Mouse (Mus musculus) activated CD4-positive, CD25-positive, alpha-beta regulatory T cell, adult 4 months (primary cell): ENCODE data around the gene Ly6g6e. TPM values are rescaled to one million over a fixed set of nuclear protein-coding genes. Genes with fewer than 3 reads are reported as not detected.
"Not testable (repeated sequence)": the region's sequence is repeated elsewhere in the genome, so short reads cannot be mapped to it uniquely, and the experiment has no call there.

Experiments used
- ATAC-seq: one replicate; pipeline ENCODE4 v1.8.0; 2017
- polyA plus RNA-seq, 2 experiments: library from polyadenylated mRNA; unstranded; fragments of 100-300 nt; shearing (Covaris generic); gene quantifications; one replicate each; pipeline ENCODE4 v1.2.1; 2017

The Ly6g6e gene
- polyA plus RNA-seq = not detected

DNA sequence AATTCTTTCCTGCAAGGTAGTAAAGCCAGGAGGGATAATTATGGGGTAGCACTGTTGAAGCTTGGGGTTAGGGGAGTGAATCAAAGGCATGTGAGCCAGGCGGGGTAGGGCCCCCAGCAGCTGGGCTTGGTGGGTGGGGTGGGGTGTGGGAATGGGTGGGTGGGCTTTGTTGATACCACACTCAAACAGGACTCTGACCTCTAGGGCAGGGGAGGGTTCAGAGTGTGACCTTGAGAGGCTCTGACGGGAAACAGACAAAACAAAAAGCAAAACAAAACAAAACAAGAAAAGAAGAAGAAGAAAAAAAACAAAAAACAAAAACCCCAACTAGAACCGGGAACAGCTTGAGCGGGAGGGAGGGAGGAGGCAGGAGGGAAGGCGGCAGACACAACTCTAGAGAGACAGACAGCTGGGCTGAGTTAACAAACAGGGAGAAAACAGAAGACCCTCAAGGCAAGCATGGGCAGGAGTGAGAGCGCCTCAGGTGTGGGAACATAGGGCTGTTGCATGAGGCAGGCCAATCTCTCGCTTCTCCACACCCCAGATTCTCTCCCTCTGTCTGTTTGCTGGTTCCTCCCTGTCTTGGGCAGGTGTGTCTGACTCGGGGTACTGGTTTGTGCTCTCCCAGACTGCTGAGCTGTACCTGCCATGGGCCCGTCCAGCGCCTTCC, at the start of gene Ly6g6e:
Gene Ly6g6e, plus strand, starts transcription at position 396 of the 670 bp plus-strand sequence.
- ATAC-seq = no peak

GRCm38 (mm10) chr17:35027277-35028068, 49.2 kb upstream of the Ly6g6e start, which contains the start of gene Sapcd1:
TSS of gene Sapcd1 (minus strand) at chr17:35028016.
- ATAC-seq = no peak

DNA sequence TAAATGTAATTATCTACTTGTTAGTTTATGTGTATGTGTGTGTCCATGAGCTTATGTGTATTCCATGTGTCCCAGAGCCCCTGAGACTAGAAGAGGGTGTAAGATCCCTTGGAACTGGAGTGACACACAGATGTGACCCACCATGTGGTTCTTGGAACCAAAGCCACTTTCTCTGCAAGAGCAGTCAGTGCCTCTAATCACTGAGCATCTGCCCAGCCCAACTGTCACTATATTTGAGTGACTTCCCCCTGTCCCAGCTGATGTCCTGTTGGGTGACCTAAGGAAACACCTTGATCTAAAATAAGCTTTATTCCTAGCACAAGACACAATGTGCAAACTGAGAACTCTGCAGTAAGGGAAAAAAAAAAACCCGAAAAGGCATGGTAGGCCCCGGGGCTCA, 48.4 kb upstream of the Ly6g6e start:
- no peak for ATAC-seq

DNA sequence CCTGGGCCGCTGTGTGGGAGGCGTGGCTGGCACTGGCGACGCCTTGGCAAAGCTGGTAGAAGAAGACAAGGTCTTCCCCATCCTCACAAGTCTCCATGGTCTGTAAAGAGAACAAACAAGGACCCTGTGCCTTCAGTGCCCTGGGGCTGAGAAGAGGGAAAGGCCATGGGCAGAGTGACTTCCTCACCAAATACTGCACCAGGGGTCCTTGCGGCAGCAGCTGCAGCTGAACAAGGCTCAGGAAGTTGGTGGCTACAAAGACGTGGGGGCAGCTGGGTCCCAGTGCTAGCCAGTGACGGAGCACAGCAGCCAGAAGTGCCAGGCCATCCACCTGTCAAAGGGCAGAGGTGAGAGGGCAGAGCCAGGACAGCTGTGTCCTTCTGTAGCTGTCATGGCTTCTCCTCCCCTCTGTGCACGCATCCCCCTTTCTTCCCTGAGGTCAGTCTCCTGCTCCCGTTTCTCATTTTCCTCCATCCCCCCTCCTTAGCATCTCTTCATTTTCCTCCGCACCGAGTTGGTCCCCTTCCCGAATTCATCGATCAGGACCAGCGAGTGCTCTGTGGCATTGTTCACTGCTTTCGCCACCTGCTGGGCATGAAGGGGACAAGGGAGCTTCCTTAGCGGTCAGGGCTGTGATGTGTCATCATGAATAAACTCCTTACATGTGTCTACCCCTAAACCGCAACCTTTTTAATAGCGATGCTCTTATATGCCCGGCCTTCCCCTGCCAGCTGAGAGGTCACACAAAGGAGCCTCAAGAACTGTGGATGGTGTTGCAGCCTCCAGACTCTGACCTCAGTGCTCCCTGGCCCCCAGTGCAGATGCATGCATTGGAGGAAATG, 46.8 kb upstream of the Ly6g6e start:
- ATAC-seq = no peak

DNA sequence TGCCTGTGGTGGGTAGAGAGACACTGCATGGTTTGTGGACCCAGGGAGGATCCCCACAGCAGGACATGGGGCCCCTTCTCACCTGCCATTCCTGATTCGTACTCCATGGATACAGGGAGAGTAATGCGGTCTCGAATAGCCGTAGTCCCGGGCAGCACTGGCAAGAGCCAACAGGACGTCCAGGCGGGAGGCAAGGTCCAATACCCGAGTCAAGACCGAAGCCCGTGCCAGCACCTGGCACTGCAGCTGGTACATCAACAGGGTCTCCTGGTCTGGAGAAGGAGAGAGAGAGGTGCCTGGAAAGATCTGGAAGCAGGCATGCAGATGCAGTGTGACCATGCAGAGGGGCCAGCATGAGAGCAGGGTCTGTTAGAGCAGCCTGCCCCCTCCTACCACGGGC, 45.4 kb upstream of the Ly6g6e start:
- no peak for ATAC-seq

DNA sequence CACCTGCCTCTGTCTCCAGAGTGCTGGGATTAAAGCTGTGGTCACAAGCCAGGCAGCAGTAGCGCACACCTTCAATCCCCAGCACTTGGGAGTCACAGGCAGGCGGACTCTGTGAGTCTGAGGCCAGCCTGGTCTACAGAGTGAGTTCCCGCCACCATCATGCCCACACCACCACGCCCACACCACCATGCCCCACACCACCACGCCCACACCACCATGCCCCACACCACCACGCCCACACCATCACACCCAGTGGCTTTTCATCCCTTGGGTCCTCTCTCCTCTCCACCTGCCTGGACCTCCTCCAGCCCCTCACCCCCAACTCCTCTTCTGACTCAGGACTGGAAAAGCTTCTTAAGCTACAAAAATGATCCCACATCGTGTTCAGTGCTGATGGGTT, 44.8 kb upstream of the Ly6g6e start:
- ATAC-seq = no peak

GRCm38 (mm10) chr17:35032323-35032870, 44.3 kb upstream of the Ly6g6e start:
- ATAC-seq = no peak

DNA sequence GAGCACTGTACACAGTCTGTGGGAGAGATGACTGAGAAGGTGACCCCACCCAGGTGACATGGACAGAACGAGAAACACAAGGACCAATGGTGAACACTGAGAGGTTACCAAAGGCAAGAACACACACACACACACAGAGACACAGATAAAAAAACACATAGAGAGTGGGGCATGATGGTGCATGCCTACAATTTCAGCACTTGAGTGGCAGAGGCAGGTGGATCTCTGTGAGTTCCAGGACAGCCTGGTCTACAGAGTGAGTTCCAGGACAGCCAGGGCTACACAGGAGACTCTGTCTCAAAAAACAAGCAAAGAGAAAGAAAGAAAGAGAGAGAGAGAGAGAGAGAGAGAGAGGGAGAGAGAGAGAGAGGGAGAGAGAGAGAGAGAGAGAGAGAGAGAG, 43.0 kb upstream of the Ly6g6e start:
- not testable (repeated sequence) for ATAC-seq

GRCm38 (mm10) chr17:35034896-35035295, 41.8 kb upstream of the Ly6g6e start:
- ATAC-seq = no peak

GRCm38 (mm10) chr17:35039121-35039873, 37.4 kb upstream of the Ly6g6e start:
- no peak for ATAC-seq

- ATAC-seq = no peak
Measured at GRCm38 (mm10) chr17:35043794-35044193, 32.9 kb upstream of the Ly6g6e start.

- no peak for ATAC-seq
Measured at GRCm38 (mm10) chr17:35044904-35045806, 31.5 kb upstream of the Ly6g6e start.

DNA sequence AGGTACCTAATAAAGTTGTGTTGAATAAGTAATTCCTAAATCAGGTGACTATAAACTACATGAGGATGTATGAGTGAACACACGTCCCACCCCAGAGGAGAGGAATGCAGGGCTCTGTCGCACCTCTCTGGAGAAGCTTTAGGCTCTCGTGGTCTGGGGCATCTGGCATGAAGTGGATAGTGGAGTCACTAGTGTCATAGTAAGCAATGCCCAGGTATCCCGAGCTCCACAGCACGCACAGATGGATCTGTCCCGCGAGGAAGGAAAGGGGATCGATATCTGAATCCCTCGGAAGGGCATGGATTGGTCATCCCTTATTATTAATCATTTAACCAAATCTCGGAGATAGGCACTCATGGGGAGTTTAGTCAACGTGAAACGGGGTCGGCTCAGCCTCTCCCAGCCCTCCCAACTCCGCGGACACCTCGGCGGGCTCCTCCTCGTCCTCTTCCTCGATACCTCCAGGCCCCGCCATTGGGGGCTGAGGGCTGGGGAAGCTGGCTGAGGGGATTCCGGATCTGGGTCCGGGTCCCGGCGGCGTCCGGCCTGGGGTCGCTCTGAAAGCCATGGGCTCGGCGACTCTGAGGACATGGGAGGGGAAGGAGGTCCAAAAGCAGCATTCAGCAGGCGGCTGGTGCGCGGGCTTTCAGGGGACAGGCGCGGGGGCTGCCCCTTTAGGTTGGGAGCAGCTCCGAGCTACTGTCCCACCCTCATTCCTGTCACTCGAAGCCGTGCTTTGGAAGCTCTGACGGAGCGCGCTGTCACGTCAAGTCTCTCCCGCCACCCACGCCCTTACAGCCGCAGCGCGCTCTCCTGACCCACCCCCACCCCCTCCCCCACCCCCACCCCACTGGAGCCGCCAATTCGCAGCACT, 30.7 kb upstream of the Ly6g6e start:
- ATAC-seq = no peak

DNA sequence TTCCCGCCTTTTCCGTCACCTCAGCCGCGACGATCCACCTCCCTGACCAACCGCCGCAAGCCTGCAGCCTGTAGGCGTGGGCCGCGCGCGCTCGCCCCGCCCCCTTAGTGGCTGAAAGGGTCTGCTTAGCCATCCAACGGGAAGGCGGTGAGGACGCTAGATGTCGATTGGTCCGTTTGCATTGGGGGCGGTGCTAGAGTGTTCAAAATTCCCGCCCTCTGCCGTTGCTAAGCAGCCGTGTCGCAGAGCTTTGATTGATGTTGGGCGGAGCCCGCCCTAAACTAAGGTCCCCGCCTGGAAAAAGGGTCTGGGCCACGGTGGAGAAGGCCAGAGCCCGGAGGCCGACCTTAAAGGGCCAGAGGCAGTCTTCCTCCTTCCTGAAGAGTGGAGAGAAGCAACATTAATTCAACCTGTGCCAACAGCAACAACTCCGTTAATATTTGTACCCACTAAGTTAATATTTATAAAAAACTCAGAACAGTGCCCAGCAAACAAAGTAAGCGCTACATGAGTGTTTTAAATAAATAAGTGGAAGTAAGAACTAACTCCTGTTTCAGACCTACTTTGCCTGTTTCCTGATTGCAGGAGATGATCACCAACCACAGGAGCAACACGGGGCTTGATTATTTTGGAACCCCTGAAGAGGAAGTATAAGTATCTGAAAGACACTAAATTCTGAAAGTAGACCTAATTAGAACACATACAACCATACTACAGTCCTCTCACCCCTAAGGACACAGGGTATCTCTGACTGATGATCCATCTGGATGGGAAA, 29.8 kb upstream of the Ly6g6e start, which contains the start of gene Msh5:
Gene Msh5, minus strand, starts transcription at position 65 of the 775 bp plus-strand sequence.
- ATAC-seq = peak; percentile 80

DNA sequence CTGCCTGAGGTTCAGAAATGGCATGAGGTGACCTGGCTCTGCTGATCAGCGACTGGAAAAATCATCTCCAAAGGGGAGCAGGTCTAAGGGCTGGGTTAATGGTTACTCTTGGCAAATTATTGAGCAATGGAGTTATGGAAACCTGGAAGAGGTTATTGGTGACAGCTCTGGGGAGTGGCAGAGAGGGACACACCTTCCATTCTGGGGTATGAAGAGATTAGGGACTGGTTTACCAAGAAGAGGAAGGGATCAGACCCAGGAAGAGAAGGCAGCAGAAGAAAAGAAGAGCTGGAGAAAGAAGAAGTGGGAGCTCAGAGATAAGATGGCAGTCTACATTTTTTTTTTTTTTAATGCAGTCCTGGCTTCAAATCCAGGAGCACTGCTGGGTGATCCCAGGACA, 29.0 kb upstream of the Ly6g6e start:
- ATAC-seq = no peak

DNA sequence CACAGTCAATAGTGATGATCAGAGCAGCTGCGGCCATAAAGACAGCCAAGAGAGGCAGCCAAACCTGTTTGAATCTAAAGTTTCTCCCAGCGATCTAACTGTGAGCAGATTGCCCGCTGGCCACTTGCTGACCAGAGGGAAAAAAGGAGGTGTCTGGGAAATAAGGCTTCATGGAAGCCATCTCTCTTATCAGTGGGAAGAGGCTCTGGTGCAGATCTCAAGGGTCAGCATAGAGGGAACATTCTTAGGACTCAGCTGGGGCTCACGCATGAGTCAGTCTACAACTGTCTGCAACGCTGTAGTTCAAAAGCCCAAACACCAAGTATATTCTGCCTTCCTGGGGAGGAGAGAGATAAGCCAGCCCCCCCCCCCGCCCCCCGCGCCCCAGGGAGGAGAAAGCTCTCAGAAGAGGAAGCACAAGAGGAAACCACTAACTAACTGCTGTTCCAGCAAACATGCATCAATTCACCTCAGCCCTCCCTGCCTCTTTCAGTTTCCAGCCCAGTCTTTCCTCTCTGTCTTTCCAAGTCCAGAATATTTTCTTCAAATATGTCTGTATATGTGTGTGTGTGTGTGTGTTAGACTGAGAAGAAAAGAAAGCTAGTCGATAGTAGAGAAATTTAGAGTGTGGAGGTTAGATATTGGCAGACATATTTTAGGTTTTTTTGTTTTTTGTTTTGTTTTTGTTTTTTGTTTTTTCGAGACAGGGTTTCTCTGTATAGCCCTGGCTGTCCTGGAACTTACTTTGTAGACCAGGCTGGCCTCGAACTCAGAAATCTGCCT, 28.4 kb upstream of the Ly6g6e start:
- peak; percentile 11 for ATAC-seq

- no peak for ATAC-seq
Measured at GRCm38 (mm10) chr17:35048932-35049440, 27.7 kb upstream of the Ly6g6e start.

DNA sequence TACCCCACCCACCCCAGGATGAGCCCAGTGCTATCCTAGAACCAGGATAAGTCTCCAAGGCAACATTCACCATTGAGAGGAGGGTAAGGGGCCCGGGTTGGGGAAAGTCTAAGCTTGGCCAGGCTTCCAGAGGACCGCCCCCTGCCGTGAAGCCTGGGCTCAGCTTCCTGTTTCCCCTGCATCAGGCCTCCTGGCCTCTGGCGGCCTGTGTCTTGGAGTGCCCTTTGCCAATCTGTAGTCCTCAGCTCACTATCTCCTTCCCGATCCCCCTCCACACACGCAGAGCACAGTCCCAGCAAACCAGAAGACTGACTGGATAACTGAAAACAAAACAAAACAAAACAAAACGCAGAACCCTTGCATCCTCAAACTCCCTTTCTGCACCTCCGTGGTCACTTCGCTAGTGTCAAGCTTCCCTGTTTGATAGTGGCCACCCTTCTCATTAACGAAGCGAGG, 27.1 kb upstream of the Ly6g6e start, which contains the start of gene Clic1:
Gene Clic1, plus strand, starts transcription at position 406 of the 456 bp plus-strand sequence.
- no peak for ATAC-seq
